Mouse (Mus musculus) layer of hippocampus, postnatal 36 days (tissue): ENCODE measurements around the gene Babam2. TPM values are rescaled to one million over a fixed set of nuclear protein-coding genes. Genes with fewer than 3 reads are reported as not detected.
A peak's percentile ranks its signal among the peaks of the same experiment; 100 is the strongest.

Experiments
- DNase-seq, 2 experiments: peaks; one replicate each; pipeline ENCODE4 v3.0.0; 2022
- total RNA-seq, 2 experiments: library from RNA; stranded (reverse); gene quantifications; 2 replicates each; pipeline ENCODE4 v1.2.3; 2021

Gene Babam2
- total RNA-seq, 2 experiments from 2014 or later: 38.2 to 50.1 TPM

- no peak for DNase-seq
These were observed 190.1 kb downstream of the Babam2 start for GRCm38 (mm10) chr5:31887590-31887989.

DNA sequence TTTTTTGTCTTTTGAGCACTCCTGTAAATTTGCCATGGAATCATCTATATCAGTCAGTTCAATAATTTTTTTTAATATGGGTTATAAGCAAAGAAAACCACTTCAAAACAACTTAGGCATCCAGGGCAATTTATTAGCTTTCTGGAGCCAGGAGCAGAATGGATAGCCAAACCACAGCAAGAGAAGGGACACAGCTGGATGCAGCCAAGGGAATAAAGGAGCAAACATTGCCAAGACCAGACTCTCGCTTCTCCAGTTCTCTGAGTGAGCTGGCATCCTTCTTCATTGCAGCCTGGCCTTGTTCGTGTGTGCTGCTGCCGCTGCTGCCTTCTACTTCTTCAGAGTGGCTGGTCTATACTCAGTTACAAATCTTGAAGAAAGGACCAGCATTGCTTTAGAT lies 190.9 kb downstream of the Babam2 start:
- DNase-seq: no peak

DNA sequence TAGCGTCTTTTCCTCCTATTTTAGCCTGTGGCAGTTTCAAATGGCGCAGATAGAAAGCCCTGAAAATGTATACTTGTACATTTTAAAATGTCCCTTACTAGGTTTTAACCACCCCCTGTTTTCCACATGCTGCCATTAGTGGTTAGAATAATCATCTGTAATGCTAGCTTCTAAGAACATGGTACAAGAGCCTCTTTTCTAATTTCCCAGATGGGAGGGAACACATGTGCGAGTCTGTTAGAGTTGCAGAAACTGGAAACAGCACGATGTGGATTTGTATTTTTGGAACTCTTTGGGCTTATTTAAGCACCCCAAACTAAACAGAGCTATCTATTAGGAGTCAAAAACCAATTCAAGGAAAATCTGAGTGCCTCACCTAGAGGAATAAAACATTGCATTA lies 195.1 kb downstream of the Babam2 start:
- DNase-seq: no peak

GRCm38 (mm10) chr5:31899901-31900300 lies 202.4 kb downstream of the Babam2 start:
- no peak for DNase-seq

- no peak for DNase-seq
These were observed 204.7 kb downstream of the Babam2 start for GRCm38 (mm10) chr5:31902144-31902543.

DNA sequence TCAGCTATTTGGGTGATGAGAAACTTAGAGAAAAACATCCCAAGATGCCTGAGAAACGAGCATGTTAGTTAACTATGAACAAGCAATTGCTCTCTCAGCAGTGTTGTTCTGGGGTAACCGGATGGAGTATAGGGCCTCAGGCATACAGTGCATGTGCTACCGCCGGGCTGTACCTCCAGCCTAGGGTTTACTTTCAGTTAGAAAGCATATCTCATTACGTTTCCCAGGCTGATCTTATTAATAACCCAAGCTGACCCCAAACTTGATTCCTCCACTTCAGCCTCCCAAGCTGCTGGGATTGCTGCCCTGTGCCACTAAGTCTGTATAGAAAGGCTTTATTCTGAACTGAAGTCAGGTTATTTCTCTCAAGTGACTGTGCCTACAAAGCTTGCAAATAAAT lies 205.4 kb downstream of the Babam2 start:
- no peak for DNase-seq

- no peak for DNase-seq
These were observed 207.6 kb downstream of the Babam2 start for GRCm38 (mm10) chr5:31904968-31905683.

DNA sequence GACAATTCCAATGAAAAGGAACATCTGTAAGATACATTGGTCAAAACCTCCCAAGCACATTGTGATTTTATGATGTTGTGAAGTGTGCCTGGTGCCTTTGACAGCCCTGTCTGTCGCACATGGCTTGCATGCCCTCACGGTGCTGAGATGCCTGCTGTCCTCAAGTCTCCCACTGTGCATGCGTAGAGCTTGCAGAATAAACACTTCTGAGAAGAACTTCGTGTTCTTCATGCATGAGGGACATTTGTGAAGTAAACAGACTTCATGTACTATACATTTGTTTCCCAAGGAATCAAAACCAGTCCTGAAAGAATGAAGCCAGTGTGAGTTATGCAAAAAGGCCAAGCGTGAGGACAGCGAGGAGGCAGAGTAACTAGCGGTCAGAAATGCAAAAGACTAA lies 208.3 kb downstream of the Babam2 start:
- DNase-seq: no peak

DNA sequence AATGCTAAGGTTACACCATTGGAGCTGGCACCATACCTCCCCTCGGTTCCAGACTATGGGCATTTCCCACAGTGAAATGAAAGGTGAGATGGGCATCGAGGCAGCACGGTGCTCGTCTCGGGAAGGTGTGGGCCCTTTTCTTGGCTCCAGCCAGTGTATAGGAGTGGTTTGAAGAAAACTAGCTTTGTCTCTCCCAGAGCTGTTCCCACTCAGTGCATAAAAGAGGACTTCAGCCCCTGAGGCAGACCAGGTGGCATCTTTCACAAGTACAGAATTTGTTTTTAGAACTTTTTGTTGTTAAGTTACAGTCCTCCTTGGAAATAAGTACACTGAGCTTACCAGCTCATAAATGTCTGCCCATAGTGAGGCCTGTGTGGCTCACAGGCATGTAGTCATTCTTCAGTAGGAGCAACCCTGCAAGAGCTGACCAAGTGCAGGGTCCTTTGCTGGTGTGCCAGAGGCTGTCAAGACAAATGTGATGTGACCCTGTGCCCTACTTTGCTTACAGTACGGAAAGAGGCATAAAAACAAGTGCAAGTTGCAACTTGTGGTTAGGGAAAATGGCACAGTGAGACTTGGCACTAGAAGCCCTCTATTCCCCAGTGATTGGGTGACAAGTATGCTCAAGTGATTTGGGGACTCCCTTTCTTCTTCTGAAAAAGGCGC lies 208.9 kb downstream of the Babam2 start:
- no peak for DNase-seq

DNA sequence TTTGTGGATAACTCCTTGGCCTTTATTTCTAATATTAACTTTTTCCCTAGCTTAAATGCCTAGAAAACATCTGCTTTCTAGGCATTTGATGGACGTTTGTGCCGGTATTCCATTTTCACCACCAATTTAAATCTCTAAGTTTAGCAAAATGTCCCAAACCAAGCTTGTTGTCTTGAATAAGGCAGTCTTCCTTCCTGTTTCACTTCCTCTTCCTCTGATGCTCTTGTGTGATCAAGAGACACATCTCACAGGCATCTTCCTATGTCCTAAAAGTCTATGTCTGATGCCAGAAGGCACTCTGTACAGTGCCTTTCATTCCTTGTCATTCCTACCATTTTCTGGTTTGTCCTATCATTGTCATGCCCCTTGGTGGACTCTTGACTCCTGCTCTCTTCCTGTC lies 210.5 kb downstream of the Babam2 start:
- DNase-seq: no peak

- no peak for DNase-seq
These were observed 211.3 kb downstream of the Babam2 start for GRCm38 (mm10) chr5:31908818-31909217.

DNA sequence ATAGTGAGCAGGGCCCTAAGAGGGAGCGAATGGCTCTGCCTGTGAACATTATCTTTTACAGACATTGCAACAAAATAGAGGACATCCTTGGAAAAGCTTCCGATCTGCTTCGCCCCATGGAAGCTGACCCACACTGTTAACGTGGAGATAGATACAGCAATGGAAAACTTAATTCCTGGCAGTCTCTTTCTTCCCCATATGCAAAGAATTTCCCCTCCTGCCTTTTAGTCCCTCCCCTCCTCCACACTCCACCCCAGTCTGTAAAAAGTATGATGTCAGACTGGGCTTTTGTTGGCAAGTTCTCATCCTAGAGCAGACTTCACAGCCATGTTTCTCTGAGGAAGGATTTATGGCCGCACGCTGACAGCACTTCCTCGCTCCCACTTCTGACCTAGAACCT lies 218.8 kb downstream of the Babam2 start:
- no peak for DNase-seq

DNA sequence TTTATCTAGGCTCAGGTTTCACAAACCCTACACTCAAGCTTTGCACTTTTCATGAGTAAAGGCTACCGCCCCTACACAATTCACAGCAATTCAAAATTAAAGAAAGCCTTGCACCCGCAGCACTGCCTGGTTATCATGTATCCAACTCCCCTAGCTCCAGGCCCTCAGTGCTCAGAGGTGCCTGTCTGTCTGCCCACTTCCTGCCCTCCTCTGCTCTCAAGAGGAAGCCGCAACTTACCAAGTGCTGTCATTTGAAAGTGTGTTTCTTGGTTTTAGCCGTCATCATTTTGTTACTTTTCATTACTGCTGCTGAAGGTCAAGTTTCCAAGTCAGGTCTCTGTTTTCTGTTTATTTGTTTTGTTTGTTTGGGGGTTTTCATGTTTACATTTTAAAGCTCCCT lies 221.1 kb downstream of the Babam2 start:
- DNase-seq: no peak

- no peak for DNase-seq
These were observed 222.6 kb downstream of the Babam2 start for GRCm38 (mm10) chr5:31920129-31920528.

- no peak for DNase-seq
These were observed 223.4 kb downstream of the Babam2 start for GRCm38 (mm10) chr5:31920890-31921289.

DNA sequence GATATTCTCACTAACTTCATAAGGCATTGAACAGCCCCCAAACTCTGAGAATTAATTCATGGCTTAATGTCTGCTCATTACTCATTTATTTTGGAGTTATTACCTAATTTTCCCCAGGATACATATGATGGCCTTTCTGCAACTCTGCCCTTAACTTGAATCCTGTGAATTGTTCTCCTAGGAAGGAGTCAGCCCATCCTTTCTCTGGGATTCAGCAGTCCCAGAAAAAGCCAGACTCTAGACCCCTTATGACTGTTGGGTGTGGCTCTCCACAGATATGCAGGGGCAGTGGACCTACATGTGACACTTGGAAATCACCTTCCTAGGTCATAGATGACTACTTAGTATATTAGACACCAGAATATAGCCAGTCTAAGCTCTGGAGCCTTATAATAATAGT lies 226.6 kb downstream of the Babam2 start:
- no peak for DNase-seq

DNA sequence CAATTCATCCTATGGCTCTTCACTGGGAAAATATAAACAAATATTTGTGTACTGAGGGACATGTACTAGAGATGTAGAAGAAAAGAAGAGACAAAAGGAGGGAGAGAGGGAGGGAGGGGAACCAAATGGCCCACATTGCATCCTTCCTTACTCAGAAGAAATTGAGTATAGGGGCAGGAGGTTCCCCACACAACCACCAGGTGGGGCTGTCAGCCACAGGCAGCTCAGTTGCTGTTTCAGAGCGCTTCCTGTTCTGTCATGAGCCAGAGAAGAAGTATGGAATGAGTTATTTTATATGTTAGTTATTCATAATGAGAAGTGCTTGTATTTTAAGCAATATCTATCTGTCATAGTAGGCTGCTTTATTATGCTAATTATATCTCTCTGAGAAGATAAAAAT lies 229.1 kb downstream of the Babam2 start:
- no peak for DNase-seq

DNA sequence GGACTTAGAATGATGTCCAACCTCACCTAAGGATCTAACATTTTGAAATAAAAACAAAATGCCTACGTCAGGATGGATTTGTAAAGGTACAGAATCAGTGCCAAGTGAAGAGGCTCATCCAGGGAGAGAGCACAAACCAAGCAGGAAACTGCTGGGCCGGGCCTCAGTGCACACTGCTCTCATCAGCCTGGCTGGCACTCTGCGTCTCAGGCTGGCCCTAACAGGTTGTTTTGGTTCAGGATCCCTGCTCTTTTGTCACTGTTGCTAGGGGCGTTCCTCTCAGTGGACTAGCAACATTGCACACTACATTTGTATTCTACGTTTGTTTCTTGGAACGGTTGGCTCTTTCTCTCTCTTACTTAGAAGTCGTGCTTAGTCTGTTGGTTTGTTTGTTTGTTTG lies 231.5 kb downstream of the Babam2 start:
- peak; percentile 11 to 35 for DNase-seq

DNA sequence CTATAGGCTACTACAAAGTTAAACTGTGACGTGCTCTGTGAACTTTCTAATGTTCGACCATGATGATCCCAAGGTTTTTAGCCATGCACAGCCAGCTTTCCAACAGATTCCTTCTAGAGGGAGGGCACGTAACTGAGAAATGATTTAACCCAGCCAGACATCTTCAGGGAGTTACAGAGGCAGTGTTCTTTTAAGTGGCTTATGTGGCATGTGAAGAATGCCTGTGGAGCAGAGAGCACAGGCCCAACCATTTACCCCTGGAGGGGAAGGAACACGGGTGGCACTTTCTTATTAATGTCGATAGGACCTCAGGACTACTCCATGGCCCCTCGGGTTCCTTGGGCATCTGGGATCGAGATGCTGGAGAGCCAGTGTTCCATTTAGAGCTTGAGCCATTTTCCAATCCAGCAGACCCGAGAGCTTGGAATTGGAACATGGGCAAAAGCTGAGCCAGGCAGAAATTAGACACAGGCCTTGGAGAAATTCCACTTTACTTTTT lies 233.7 kb downstream of the Babam2 start:
- no peak for DNase-seq

DNA sequence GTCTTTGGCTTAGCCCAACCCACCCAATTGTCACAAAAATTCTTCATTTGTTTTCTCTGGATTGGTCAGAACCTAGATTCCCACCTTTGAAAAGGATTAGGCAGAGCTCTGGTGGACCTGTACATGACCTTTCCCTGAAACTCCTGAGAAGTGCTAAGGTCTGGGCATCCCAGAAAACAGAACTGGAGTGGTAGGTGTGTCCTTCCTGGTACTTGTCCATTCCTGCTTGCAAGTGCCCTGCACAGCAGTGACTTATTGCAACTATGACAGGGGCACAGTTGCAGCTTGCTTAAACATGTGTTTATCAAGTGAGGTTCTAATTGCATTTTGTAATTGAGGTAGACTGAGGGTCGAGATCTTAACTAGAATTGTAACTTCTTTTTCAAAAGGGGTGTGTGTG lies 234.2 kb downstream of the Babam2 start:
- no peak for DNase-seq

DNA sequence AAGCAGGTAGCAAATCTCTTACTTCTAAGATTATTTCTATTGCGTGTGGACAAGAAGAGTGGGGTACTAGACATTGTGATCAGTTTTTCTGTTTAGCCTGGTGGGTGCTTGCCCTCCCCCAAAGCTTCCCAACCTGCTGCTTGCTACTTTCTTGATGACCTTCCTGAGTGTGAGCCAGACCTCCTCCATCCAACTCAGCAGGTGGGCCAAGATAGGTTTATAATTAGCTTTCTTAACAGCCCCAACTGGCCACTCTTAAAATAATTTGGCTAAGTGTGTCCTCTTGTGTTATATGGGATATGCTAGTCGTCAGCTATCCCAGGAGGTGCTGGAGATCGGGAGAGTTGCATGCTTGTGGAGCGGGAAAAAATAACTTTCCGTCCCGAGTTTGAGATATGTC lies 235.8 kb downstream of the Babam2 start:
- DNase-seq: no peak

GRCm38 (mm10) chr5:31934397-31934796 lies 236.9 kb downstream of the Babam2 start:
- no peak for DNase-seq

DNA sequence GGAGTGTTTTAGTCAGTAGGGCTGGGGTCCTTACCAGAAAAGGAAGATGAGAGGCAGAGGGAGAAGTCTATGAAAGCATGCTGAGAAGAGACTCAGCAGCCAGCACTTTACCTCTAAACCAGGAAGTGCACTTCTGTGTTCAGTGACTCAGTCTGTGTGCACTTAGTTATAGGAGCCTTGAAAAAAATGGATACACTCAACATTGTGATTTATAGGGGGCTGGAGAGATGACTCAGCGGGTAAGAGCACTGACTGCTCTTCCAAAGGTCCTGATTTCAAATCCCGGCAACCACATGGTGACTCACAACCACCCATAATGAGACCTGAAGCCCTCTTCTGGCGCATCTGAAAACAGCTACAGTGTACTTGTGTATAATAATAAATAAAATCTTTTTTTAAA lies 238.5 kb downstream of the Babam2 start:
- DNase-seq: no peak

DNA sequence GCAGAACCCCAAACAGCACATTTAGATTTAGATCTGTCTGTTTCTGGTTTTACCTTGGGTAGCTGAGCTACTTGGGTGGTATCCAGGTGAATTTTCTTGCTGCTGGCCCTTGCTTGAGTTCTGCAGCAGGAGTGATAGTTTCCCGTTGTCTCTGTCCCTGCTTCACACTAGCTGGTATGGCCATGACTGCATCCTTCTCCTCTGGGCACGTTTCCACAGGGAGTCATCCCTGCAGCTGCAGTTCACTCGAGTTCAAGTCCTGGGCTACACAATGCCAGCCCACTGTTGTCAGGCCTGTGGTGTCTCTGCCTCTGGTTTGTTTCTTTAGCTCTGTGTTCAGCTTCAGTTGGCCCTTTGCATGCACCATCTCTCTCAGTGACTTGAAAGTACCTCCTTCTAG lies 239.0 kb downstream of the Babam2 start:
- no peak for DNase-seq
